Mouse (Mus musculus) MEL (cell line): Measurements from ENCODE around the gene Syce1l. TPM values are rescaled to one million over a fixed set of nuclear protein-coding genes. Genes with fewer than 3 reads are reported as not detected.

ENCODE experiments used
- DNase-seq: peaks from one replicate; pipeline ENCODE4 v3.0.0; 2011; ENCODE audit warnings: low read depth, low spot score
- H3K27ac ChIP-seq: 2 replicates; pipeline ENCODE4 v1.5.1; 2012; ENCODE audit warnings: low read depth, mild to moderate bottlenecking, control low read depth, low read length, moderate library complexity; ENCODE audit not compliant: control insufficient read depth
- H3K27me3 ChIP-seq, 2 experiments: fragments of 150-350 bp in 1 of 2; sonication (generic) in 1 of 2; 2 replicates each; pipeline ENCODE4 v1.6.1; 2012; ENCODE audit warnings: low read length in 2 of 2, mild to moderate bottlenecking in 2 of 2, improper control_type of control experiment in 1 of 2, moderate library complexity in 1 of 2; ENCODE audit not compliant: insufficient read depth in 2 of 2, control insufficient read depth in 1 of 2
- H3K36me3 ChIP-seq, 2 experiments: 2 replicates each; pipeline ENCODE4 v1.6.1; 2012 to 2014; ENCODE audit warnings: low read length in 2 of 2, improper control_type of control experiment in 1 of 2, inconsistent platforms in 1 of 2, mild to moderate bottlenecking in 1 of 2; ENCODE audit not compliant: insufficient read depth in 2 of 2, control insufficient read depth in 1 of 2
- H3K4me1 ChIP-seq, 2 experiments: fragments of 150-350 bp in 1 of 2; sonication (generic) in 1 of 2; 2 replicates each; pipeline ENCODE4 v1.6.1; 2012; ENCODE audit warnings: low read length in 2 of 2, improper control_type of control experiment in 1 of 2, mild to moderate bottlenecking in 1 of 2; ENCODE audit not compliant: insufficient read depth in 2 of 2, control insufficient read depth in 1 of 2
- H3K4me3 ChIP-seq, 2 experiments: fragments of 150-350 bp in 1 of 2; sonication (generic) in 1 of 2; 2 replicates each; pipeline ENCODE4 v1.5.1; 2012; ENCODE audit warnings: low read depth in 2 of 2, low read length in 2 of 2, mild to moderate bottlenecking in 2 of 2, moderate library complexity in 2 of 2, control low read depth in 1 of 2, improper control_type of control experiment in 1 of 2; ENCODE audit not compliant: control insufficient read depth in 1 of 2, insufficient read depth in 1 of 2
- H3K79me2 ChIP-seq: 2 replicates; pipeline ENCODE4 v1.6.1; 2012; ENCODE audit warnings: mild to moderate bottlenecking, low read length, moderate library complexity; ENCODE audit not compliant: control insufficient read depth, poor library complexity, insufficient read depth
- H3K9ac ChIP-seq: 2 replicates; pipeline ENCODE4 v1.6.1; 2012; ENCODE audit warnings: low read depth, mild to moderate bottlenecking, control low read depth, low read length, moderate library complexity; ENCODE audit not compliant: control insufficient read depth, poor library complexity, severe bottlenecking
- H3K9me3 ChIP-seq: fragments of 150-350 bp; sonication (generic); replicated peaks from 2 replicates; pipeline ENCODE4 v1.6.1; 2012; ENCODE audit warnings: mild to moderate bottlenecking, low read length, improper control_type of control experiment, moderate library complexity; ENCODE audit not compliant: insufficient read depth
- BHLHE40 ChIP-seq: IDR thresholded peaks from 2 replicates; pipeline ENCODE4 v1.6.1; 2012; ENCODE audit warnings: low read depth, mild to moderate bottlenecking, inconsistent platforms, low read length, improper control_type of control experiment, borderline replicate concordance
- CHD1 ChIP-seq: IDR thresholded peaks from 2 replicates; pipeline ENCODE4 v1.6.1; 2012; ENCODE audit warnings: low read depth, mild to moderate bottlenecking, inconsistent platforms, low read length, improper control_type of control experiment
- CHD2 ChIP-seq: IDR thresholded peaks from 2 replicates; pipeline ENCODE4 v1.6.1; 2011; ENCODE audit warnings: low read length, improper control_type of control experiment
- CTCF ChIP-seq, 3 experiments: IDR thresholded peaks in 2 of 3; conservative IDR thresholded peaks in 1 of 3; 2 replicates each; pipeline ENCODE4 v1.5.1; 2011 to 2012; ENCODE audit warnings: low read length in 3 of 3, low read depth in 2 of 3, mild to moderate bottlenecking in 2 of 3, improper control_type of control experiment in 1 of 3, inconsistent platforms in 1 of 3, mixed read lengths in 1 of 3, moderate library complexity in 1 of 3; ENCODE audit not compliant: control insufficient read depth in 1 of 3, insufficient read depth in 1 of 3, poor library complexity in 1 of 3, severe bottlenecking in 1 of 3
- E2F4 ChIP-seq: IDR thresholded peaks from 2 replicates; pipeline ENCODE4 v1.6.1; 2011; ENCODE audit warnings: low read depth, low read length, improper control_type of control experiment, borderline replicate concordance
- ELF1 ChIP-seq: IDR thresholded peaks from 2 replicates; pipeline ENCODE4 v1.6.1; 2014; ENCODE audit warnings: low read depth, mild to moderate bottlenecking, inconsistent platforms, low read length, improper control_type of control experiment, moderate library complexity
- EP300 ChIP-seq, 2 experiments: IDR thresholded peaks; 2 replicates each; pipeline ENCODE4 v1.6.1; 2011; ENCODE audit warnings: improper control_type of control experiment in 2 of 2, low read length in 2 of 2, low read depth in 1 of 2, mild to moderate bottlenecking in 1 of 2
- ETS1 ChIP-seq: IDR thresholded peaks from 2 replicates; pipeline ENCODE4 v1.6.1; 2012; ENCODE audit warnings: low read depth, mild to moderate bottlenecking, inconsistent platforms, low read length, improper control_type of control experiment, moderate library complexity
- GABPA ChIP-seq: IDR thresholded peaks from 2 replicates; pipeline ENCODE4 v1.6.1; 2012; ENCODE audit warnings: low read depth, mild to moderate bottlenecking, inconsistent platforms, low read length, improper control_type of control experiment, moderate library complexity
- GATA1 ChIP-seq: IDR thresholded peaks from 2 replicates; pipeline ENCODE4 v1.6.1; 2011; ENCODE audit warnings: low read depth, low read length, improper control_type of control experiment
- HCFC1 ChIP-seq: IDR thresholded peaks from 2 replicates; pipeline ENCODE4 v1.6.1; 2012; ENCODE audit warnings: low read depth, mild to moderate bottlenecking, inconsistent platforms, low read length, improper control_type of control experiment, moderate library complexity
- JUND ChIP-seq: IDR thresholded peaks from 2 replicates; pipeline ENCODE4 v1.6.1; 2011; ENCODE audit warnings: low read depth, mild to moderate bottlenecking, improper control_type of control experiment, low read length
- KAT2A ChIP-seq: conservative IDR thresholded peaks from 2 replicates; pipeline ENCODE4 v1.6.1; 2012; ENCODE audit warnings: low read depth, low read length, improper control_type of control experiment, inconsistent platforms
- MAFK ChIP-seq: IDR thresholded peaks from 2 replicates; pipeline ENCODE4 v1.6.1; 2011; ENCODE audit warnings: low read depth, mild to moderate bottlenecking, low read length, improper control_type of control experiment, borderline replicate concordance
- MAX ChIP-seq: IDR thresholded peaks from 2 replicates; pipeline ENCODE4 v1.6.1; 2011; ENCODE audit warnings: low read length, improper control_type of control experiment
- MAZ ChIP-seq: IDR thresholded peaks from 2 replicates; pipeline ENCODE4 v1.6.1; 2012; ENCODE audit warnings: low read depth, mild to moderate bottlenecking, inconsistent platforms, low read length, improper control_type of control experiment
- MXI1 ChIP-seq: IDR thresholded peaks from 2 replicates; pipeline ENCODE4 v1.6.1; 2011; ENCODE audit warnings: mild to moderate bottlenecking, low read depth, low read length, improper control_type of control experiment
- MYB ChIP-seq: IDR thresholded peaks from 2 replicates; pipeline ENCODE4 v1.6.1; 2011; ENCODE audit warnings: mild to moderate bottlenecking, low read depth, low read length, improper control_type of control experiment
- MYC ChIP-seq: IDR thresholded peaks from 2 replicates; pipeline ENCODE4 v1.6.1; 2011; ENCODE audit warnings: low read depth, mild to moderate bottlenecking, low read length, improper control_type of control experiment, moderate library complexity
- NELFE ChIP-seq: IDR thresholded peaks from 2 replicates; pipeline ENCODE4 v1.6.1; 2011; ENCODE audit warnings: low read depth, low read length, improper control_type of control experiment
- NRF1 ChIP-seq: IDR thresholded peaks from 2 replicates; pipeline ENCODE4 v1.6.1; 2014; ENCODE audit warnings: low read depth, mild to moderate bottlenecking, inconsistent platforms, low read length, improper control_type of control experiment, moderate library complexity; ENCODE audit not compliant: poor library complexity, insufficient read depth, severe bottlenecking
- POLR2A ChIP-seq, 2 experiments: IDR thresholded peaks; 2 replicates each; pipeline ENCODE4 v1.6.1; 2011 to 2012; ENCODE audit warnings: low read length in 2 of 2, mild to moderate bottlenecking in 2 of 2, control low read depth in 1 of 2, improper control_type of control experiment in 1 of 2, low read depth in 1 of 2, moderate library complexity in 1 of 2; ENCODE audit not compliant: control insufficient read depth in 1 of 2, insufficient read depth in 1 of 2, poor library complexity in 1 of 2
- POLR2AphosphoS2 ChIP-seq: IDR thresholded peaks from 2 replicates; pipeline ENCODE4 v1.6.1; 2011; ENCODE audit warnings: low read length, improper control_type of control experiment
- POLR2AphosphoS5 ChIP-seq: IDR thresholded peaks from 2 replicates; pipeline ENCODE4 v1.6.1; 2012; ENCODE audit warnings: low read depth, borderline replicate concordance, mild to moderate bottlenecking, inconsistent platforms, low read length, moderate library complexity, mixed read lengths
- RAD21 ChIP-seq: IDR thresholded peaks from 2 replicates; pipeline ENCODE4 v1.6.1; 2011; ENCODE audit warnings: mild to moderate bottlenecking, low read depth, low read length, improper control_type of control experiment
- RCOR1 ChIP-seq: IDR thresholded peaks from 2 replicates; pipeline ENCODE4 v1.6.1; 2012; ENCODE audit warnings: low read depth, mild to moderate bottlenecking, inconsistent platforms, low read length, improper control_type of control experiment
- SIN3A ChIP-seq: IDR thresholded peaks from 2 replicates; pipeline ENCODE4 v1.6.1; 2012; ENCODE audit warnings: low read length, improper control_type of control experiment, inconsistent platforms
- TAL1 ChIP-seq: IDR thresholded peaks from 2 replicates; pipeline ENCODE4 v1.6.1; 2012; ENCODE audit warnings: mild to moderate bottlenecking, inconsistent platforms, low read length, moderate library complexity, mixed read lengths
- TBP ChIP-seq: IDR thresholded peaks from 2 replicates; pipeline ENCODE4 v1.8.0; 2011; ENCODE audit warnings: low read depth, low read length, improper control_type of control experiment
- TCF12 ChIP-seq: IDR thresholded peaks from 2 replicates; pipeline ENCODE4 v1.6.1; 2014; ENCODE audit warnings: low read depth, mild to moderate bottlenecking, inconsistent platforms, low read length, improper control_type of control experiment, moderate library complexity
- UBTF ChIP-seq: IDR thresholded peaks from 2 replicates; pipeline ENCODE4 v1.6.1; 2012; ENCODE audit warnings: low read depth, mild to moderate bottlenecking, inconsistent platforms, low read length, improper control_type of control experiment, moderate library complexity, borderline replicate concordance; ENCODE audit not compliant: insufficient read depth
- USF1 ChIP-seq: IDR thresholded peaks from 2 replicates; pipeline ENCODE4 v1.6.1; 2014; ENCODE audit warnings: low read depth, mild to moderate bottlenecking, inconsistent platforms, low read length, improper control_type of control experiment, moderate library complexity
- ZC3H11A ChIP-seq: IDR thresholded peaks from 2 replicates; pipeline ENCODE4 v1.6.1; 2012; ENCODE audit warnings: low read depth, mild to moderate bottlenecking, inconsistent platforms, low read length, improper control_type of control experiment
- ZKSCAN1 ChIP-seq: IDR thresholded peaks from 2 replicates; pipeline ENCODE4 v1.6.1; 2012; ENCODE audit warnings: low read depth, mild to moderate bottlenecking, inconsistent platforms, low read length, improper control_type of control experiment, moderate library complexity
- ZMIZ1 ChIP-seq: IDR thresholded peaks from 2 replicates; pipeline ENCODE4 v1.6.1; 2012; ENCODE audit warnings: low read depth, mild to moderate bottlenecking, inconsistent platforms, low read length, improper control_type of control experiment, moderate library complexity
- ZNF384 ChIP-seq: IDR thresholded peaks from 2 replicates; pipeline ENCODE4 v1.6.1; 2012; ENCODE audit warnings: low read depth, mild to moderate bottlenecking, inconsistent platforms, low read length, improper control_type of control experiment
- polyA plus RNA-seq, 2 experiments: library from polyadenylated mRNA; stranded (reverse) in 1 of 2; unstranded in 1 of 2; fragments of >175 nt in 1 of 2; fragments of >200 nt in 1 of 2; gene quantifications; 2 replicates each; pipeline versions ENCODE4 v1.2.1 to v1.2.4; 2012; ENCODE audit warnings: low replicate concordance in 2 of 2, low read depth in 1 of 2; ENCODE audit not compliant: insufficient read length in 2 of 2, insufficient read depth in 1 of 2, missing spikeins in 1 of 2
- total RNA-seq: library from RNA; depleted of rRNA; stranded (reverse); fragments of 300-350 nt; gene quantifications from 2 replicates; pipeline ENCODE4 v1.2.3, GENCODE M21; 2012

Gene Syce1l
- total and polyA plus RNA-seq, 3 experiments = not detected

DNA sequence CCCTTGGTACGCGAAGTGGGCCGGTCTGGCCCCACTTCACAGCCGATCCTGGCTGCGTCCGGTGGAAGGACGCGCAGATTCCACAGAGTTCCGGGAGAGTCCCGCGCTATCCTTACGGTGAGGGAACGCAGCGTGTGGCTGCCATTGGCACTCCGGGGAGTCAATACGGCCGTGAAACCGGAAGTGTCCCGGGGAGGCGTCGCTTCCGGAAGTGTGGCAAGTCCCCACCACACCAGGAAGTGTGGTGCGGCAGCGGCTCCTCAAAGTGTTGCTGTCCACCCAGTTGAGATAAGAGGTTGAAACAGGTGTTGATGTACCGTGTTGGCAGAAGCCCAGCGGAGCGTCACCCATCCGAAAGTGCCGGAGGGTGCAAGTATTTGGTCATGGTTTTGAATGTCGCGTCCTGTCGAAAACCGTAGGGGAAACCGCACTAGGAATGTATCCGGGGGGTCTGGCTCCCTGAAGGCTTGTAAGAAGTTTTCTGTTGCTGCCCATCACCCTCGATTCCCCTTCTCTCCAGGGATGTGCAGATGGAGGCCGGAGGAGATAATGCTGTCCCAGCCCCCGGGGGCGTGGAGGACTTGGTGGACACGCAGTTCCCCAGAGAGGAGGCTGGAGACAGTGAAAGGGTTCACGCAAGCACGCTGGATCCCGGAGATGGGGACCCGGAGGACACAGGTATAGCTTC lies 7.3 kb upstream of the Syce1l start:
- H3K4me3 ChIP-seq = peak overlapping the region; percentile 70 to 85
- H3K79me2 ChIP-seq = peaks cover 16% of the 10 kb centered on the region
- DNase-seq = peak; percentile 94
- no peaks in the 10 kb centered on the region for H3K27me3 ChIP-seq
- H3K9me3 ChIP-seq = no peaks in the 10 kb centered on the region
- H3K9ac ChIP-seq = peak overlapping the region; percentile 93
- peak overlapping the region; percentile 92 for H3K27ac ChIP-seq
- peaks cover 0 to 4% of the 10 kb centered on the region in 2 experiments; a peak in 1 of 4 replicates for H3K36me3 ChIP-seq
- peaks cover 0 to 11% of the 10 kb centered on the region in 2 experiments; a peak in 2 of 4 replicates for H3K4me1 ChIP-seq
- TF ChIP-seq NELFE (peak; percentile 47), MAFK (no peak), TCF12 (peak; percentile 30; the same call in 1 of the 2 replicates), ELF1 (peak; percentile 97), ETS1 (peak; percentile 60; the same call in 1 of the 2 replicates), HCFC1 (peak; percentile 85), E2F4 (no peak), POLR2AphosphoS2 (no peak), MYB (0 out of 2 replicates have a peak, but pooled peaks have one; percentile 7), MYC (peak; percentile 59; the same call in 1 of the 2 replicates), RAD21 (no peak), TAL1 (0 out of 2 replicates have a peak, but pooled peaks have one; percentile 35), POLR2AphosphoS5 (no peak), KAT2A (no peak; the same call in 1 of the 2 replicates), BHLHE40 (no peak), MXI1 (peak; percentile 89), UBTF (no peak), EP300 (IDR thresholded peaks at IDR 0.05; ENCODE audit: low read depth in 1 of 2, low read length in 2 of 2) (no peak), ZMIZ1 (peak; percentile 46; the same call in 1 of the 2 replicates), CHD2 (no peak), USF1 (no peak), NRF1 (no peak), ZC3H11A (no peak), MAZ (no peak), MAX (peak; percentile 59; the same call in 1 of the 2 replicates), POLR2A (IDR thresholded peaks at IDR 0.05; ENCODE audit: control insufficient read depth in 1 of 2, insufficient read depth in 1 of 2, low read depth in 1 of 2, low read length in 2 of 2, poor library complexity in 1 of 2) (peak; percentile 73 to 79), CTCF (IDR thresholded peaks at IDR 0.05 in 2 of 3, conservative IDR thresholded peaks at IDR 0.05 in 1 of 3; ENCODE audit: control insufficient read depth in 1 of 3, insufficient read depth in 1 of 3, low read depth in 2 of 3, low read length in 3 of 3, poor library complexity in 1 of 3, severe bottlenecking in 1 of 3) (no peak), JUND (no peak), CHD1 (no peak), RCOR1 (no peak), SIN3A (peak; percentile 95), TBP (no peak), ZNF384 (no peak), GABPA (no peak), ZKSCAN1 (no peak), GATA1 (peak; percentile 67)
